Mouse (Mus musculus) stomach, embryonic 14.5 days (tissue): ENCODE results near the gene Hmx3. TPM values are rescaled to one million over a fixed set of nuclear protein-coding genes. Genes with fewer than 3 reads are reported as not detected.

Experiments
- ATAC-seq: fragments of 200-750 bp; cut with Nextera tagmentation; 2 replicates; pipeline ENCODE4 v1.8.0; 2017; ENCODE audit warnings: low read depth, moderate TSS enrichment; ENCODE audit not compliant: insufficient number of reproducible peaks, insufficient read depth, low FRiP score
- H3K27ac ChIP-seq: fragments of 300-500 bp; sonication (generic); 2 replicates; pipeline ENCODE4 v1.5.1; 2014; ENCODE audit warnings: mild to moderate bottlenecking, low read length, moderate library complexity, mixed read lengths
- H3K27me3 ChIP-seq: fragments of 300-500 bp; sonication (generic); 2 replicates; pipeline ENCODE4 v1.6.1; 2014; ENCODE audit warnings: low read length, control low read depth, mixed read lengths; ENCODE audit not compliant: control insufficient read depth, insufficient read depth
- H3K36me3 ChIP-seq: fragments of 300-500 bp; sonication (generic); 2 replicates; pipeline ENCODE4 v1.6.1; 2014; ENCODE audit warnings: mild to moderate bottlenecking, control low read depth, low read length, moderate library complexity, mixed read lengths; ENCODE audit not compliant: control insufficient read depth, insufficient read depth
- H3K4me1 ChIP-seq: fragments of 300-500 bp; sonication (generic); 2 replicates; pipeline ENCODE4 v1.6.1; 2014; ENCODE audit warnings: low read length, control low read depth, mixed read lengths; ENCODE audit not compliant: control insufficient read depth, insufficient read depth
- H3K4me2 ChIP-seq: fragments of 300-500 bp; sonication (generic); replicated peaks from 2 replicates; pipeline ENCODE4 v1.6.1; 2014; ENCODE audit warnings: low read depth, low read length, control low read depth
- H3K4me3 ChIP-seq: fragments of 300-500 bp; sonication (generic); 2 replicates; pipeline ENCODE4 v1.5.1; 2014; ENCODE audit warnings: low read depth, low read length, control low read depth
- H3K9ac ChIP-seq: fragments of 300-500 bp; sonication (generic); replicated peaks from 2 replicates; pipeline ENCODE4 v1.6.1; 2014; ENCODE audit warnings: low read depth, mild to moderate bottlenecking, control low read depth, low read length, moderate library complexity, mixed read lengths
- H3K9me3 ChIP-seq: fragments of 300-500 bp; sonication (generic); 2 replicates; pipeline ENCODE4 v1.6.1; 2016; ENCODE audit warnings: low read depth, low read length, control low read depth; ENCODE audit not compliant: control insufficient read depth
- WGBS: fragments of 180-500 bp; shearing (Covaris S2); extraction: QIAGEN DNeasy Blood & Tissue Kit; methylation state at CpG from one replicate; pipeline ENCODE4 v1.1.7; 2014; 5-methylcytosine and 5-hydroxymethylcytosine counted together
- polyA plus RNA-seq: library from polyadenylated mRNA; unstranded; fragments of >200 nt; fragmentation: Nextera tagmentation; extraction: Ambion mirVana; gene quantifications from 2 replicates; pipeline ENCODE4 v1.2.1, GENCODE M21; 2014

The Hmx3 gene
- polyA plus RNA-seq, 1 experiment from 2014 or later: 0.72 TPM

DNA sequence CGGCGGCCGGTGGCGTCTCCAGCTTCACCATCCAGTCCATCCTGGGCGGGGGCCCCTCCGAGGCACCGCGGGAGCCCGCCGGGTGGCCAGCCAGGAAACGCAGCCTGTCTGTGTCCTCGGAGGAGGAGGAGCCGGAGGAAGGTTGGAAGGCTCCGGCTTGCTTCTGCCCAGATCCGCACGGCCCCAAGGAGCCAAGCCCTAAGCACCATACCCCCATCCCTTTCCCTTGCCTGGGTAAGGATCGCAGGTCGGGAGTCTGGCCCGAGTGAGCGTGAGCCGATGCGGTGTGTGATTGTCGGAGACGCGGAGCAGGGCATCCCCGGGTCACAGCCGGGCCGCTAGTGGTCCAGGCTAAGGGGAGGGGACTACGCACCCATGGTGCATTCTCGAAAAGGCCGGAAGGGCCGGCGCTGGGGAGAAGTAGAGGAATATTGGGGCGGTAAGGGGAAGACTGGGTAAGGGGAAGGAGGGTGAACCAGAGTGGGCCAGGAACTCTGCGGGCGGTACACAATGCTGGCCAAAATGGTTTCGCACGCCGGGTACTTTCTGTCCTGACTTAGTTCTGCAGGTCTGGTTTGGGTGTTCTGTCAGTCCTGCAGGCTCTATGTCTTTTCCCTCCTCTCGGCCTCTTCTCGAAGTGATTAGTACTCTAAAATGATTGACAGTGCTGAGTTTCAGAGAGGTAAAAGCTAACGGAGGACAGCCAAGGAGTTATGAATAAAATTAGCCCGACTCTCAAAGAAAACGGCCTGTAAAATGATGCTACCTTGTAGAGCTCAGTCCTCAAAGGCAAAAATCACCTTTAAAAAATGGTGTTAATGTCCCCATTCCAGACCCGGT, 11.9 kb downstream of the Hmx3 start:
- no peaks in the 10 kb centered on the region for H3K9me3 ChIP-seq
- no peak overlapping the region; the same call in 1 of the 2 replicates for H3K9ac ChIP-seq
- 1% methylated on average over 44 of the region's 45 CpGs for WGBS
- H3K4me2 ChIP-seq: peak overlapping the region; percentile 42
- H3K27ac ChIP-seq: no peak overlapping the region
- H3K4me1 ChIP-seq: no peaks in the 10 kb centered on the region
- H3K27me3 ChIP-seq: peaks cover 75% of the 10 kb centered on the region
- no peaks in the 10 kb centered on the region for H3K36me3 ChIP-seq
- ATAC-seq: peak; percentile 46; the same call in 1 of the 2 replicates
- peak overlapping the region; percentile 27 for H3K4me3 ChIP-seq

DNA sequence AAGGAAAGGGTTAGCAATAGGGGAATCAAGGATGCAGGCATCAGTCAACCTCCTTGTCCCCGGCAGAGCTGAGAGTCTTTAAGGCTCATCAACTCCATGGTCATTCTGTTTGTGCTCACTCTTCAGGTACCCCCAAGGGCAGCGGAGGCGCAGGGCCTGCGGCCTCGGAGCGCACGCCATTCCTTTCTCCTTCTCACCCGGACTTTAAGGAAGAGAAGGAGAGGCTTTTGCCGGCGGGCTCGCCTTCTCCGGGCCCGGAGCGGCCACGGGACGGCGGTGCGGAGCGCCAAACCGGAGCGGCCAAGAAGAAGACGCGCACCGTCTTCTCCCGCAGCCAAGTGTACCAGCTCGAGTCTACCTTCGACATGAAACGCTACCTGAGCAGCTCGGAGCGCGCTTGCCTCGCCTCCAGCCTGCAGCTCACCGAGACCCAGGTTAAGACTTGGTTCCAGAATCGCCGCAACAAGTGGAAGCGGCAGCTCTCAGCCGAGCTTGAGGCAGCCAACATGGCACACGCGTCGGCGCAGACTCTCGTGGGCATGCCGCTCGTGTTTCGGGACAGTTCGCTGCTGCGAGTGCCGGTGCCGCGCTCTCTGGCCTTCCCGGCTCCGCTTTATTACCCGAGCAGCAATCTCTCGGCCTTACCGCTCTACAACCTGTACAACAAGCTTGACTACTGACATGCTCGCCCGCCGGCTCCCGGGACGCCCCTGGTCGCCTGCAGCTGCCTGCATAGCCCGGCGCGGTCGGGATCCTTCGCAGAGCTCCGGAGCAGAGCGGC, 12.8 kb downstream of the Hmx3 start:
- H3K4me1 ChIP-seq: no peaks in the 10 kb centered on the region
- H3K9ac ChIP-seq: no peak overlapping the region
- no peaks in the 10 kb centered on the region for H3K9me3 ChIP-seq
- peak overlapping the region; percentile 16; the same call in 1 of the 2 replicates for H3K4me2 ChIP-seq
- no peak for ATAC-seq
- under 1% methylated on average over 68 of the region's 68 CpGs for WGBS
- peak overlapping the region; percentile 15 for H3K4me3 ChIP-seq
- no peak overlapping the region for H3K27ac ChIP-seq
- H3K36me3 ChIP-seq: no peaks in the 10 kb centered on the region
- peaks cover 66% of the 10 kb centered on the region for H3K27me3 ChIP-seq

- Histone ChIP-seq H3K4me3 (no peak overlapping the region), H3K9me3 (no peaks in the 10 kb centered on the region), H3K36me3 (no peaks in the 10 kb centered on the region), H3K9ac (no peak overlapping the region), H3K27ac (no peak overlapping the region), H3K4me2 (no peak overlapping the region), H3K27me3 (peaks cover 61% of the 10 kb centered on the region), H3K4me1 (no peaks in the 10 kb centered on the region)
- WGBS: 2% methylated on average over 9 of the region's 9 CpGs
- ATAC-seq: no peak
Observed at GRCm38 (mm10) chr7:131556116-131556515, 13.4 kb downstream of the Hmx3 start.

GRCm38 (mm10) chr7:131556541-131557271, 14.0 kb downstream of the Hmx3 start:
- Histone ChIP-seq H3K4me2 (no peak overlapping the region), H3K9ac (no peak overlapping the region), H3K4me1 (no peaks in the 10 kb centered on the region; the same call in 1 of the 2 replicates), H3K4me3 (no peak overlapping the region), H3K36me3 (no peaks in the 10 kb centered on the region), H3K27me3 (peaks cover 56% of the 10 kb centered on the region), H3K9me3 (no peaks in the 10 kb centered on the region), H3K27ac (no peak overlapping the region)
- WGBS: 1% methylated on average over 37 of the region's 37 CpGs
- no peak for ATAC-seq

DNA sequence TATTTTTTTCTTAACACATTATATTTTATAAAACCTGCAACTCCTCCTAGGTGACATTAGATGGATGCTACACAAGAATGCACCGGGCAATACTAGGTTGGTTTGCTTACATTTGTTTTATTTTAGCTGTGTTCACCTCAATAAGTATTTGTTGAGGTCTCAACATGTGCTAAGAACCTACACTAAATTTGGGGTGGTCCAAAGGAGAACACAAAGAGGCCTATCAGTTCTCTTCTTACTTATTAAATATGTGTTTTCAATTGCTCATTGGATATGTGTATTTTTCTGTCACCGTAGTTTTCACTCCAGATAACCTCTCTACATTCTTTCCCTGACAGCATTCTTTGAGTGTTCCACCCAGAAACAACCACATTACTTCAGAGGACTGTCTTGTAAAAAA, 15.1 kb downstream of the Hmx3 start:
- Histone ChIP-seq H3K4me1 (peaks cover 4% of the 10 kb centered on the region; the same call in 1 of the 2 replicates), H3K4me2 (no peak overlapping the region), H3K4me3 (no peak overlapping the region), H3K36me3 (peaks cover 10% of the 10 kb centered on the region), H3K27me3 (peaks cover 47% of the 10 kb centered on the region), H3K9me3 (no peaks in the 10 kb centered on the region), H3K27ac (no peak overlapping the region), H3K9ac (no peak overlapping the region)
- ATAC-seq: no peak
- 29% methylated on average over 2 of the region's 2 CpGs for WGBS

GRCm38 (mm10) chr7:131559986-131560696, 17.5 kb downstream of the Hmx3 start, which contains the start of gene Bub3:
Gene Bub3 (plus strand): TSS chr7:131560222.
- peaks cover 4% of the 10 kb centered on the region; the same call in 1 of the 2 replicates for H3K4me1 ChIP-seq
- peak within 1 kb of the TSS; percentile 85 for H3K4me3 ChIP-seq
- H3K4me2 ChIP-seq: peak within 1 kb of the TSS; percentile 69
- H3K36me3 ChIP-seq: peaks cover 29% of the 10 kb centered on the region
- H3K9ac ChIP-seq: peak within 1 kb of the TSS; percentile 84
- peak; percentile 93 for ATAC-seq
- H3K9me3 ChIP-seq: no peaks in the 10 kb centered on the region
- 0% methylated on average over 43 of the region's 51 CpGs for WGBS
- H3K27ac ChIP-seq: peak within 1 kb of the TSS; percentile 90
- H3K27me3 ChIP-seq: peaks cover 24% of the 10 kb centered on the region; the same call in 1 of the 2 replicates

- Histone ChIP-seq H3K27me3 (peaks cover 20% of the 10 kb centered on the region; the same call in 1 of the 2 replicates), H3K27ac (peak overlapping the region; percentile 90), H3K36me3 (peaks cover 32% of the 10 kb centered on the region), H3K9ac (peak overlapping the region; percentile 84), H3K4me3 (peak overlapping the region; percentile 85), H3K9me3 (no peaks in the 10 kb centered on the region), H3K4me1 (peaks cover 4% of the 10 kb centered on the region; the same call in 1 of the 2 replicates), H3K4me2 (peak overlapping the region; percentile 69)
- WGBS: under 1% methylated on average over 14 of the region's 14 CpGs
- peak; percentile 43; the same call in 1 of the 2 replicates for ATAC-seq
Observed at GRCm38 (mm10) chr7:131560697-131561042, 18.0 kb downstream of the Hmx3 start.
